Comparison of ENCODE assay signal across 25 mouse cellular contexts in the genomic region with DNA sequence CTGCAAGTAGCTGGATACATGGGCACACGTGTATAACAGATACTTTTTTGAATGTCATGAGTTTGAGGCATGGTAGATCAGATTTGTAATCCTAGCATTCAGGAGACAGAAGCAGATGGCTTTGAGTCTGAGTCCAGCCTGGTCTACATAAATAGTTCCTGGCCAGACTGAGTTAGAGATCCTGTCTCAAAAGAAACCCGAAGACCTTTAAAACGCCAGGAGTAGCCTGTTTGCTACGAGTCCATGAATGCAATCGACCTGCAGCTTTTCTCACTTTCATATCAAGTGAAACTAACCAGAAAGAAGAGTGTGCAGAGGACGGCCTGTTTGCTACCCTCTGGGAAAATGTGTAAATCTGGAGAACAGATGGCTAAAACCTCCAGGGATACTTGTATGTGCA.
"Had no signal": no experiment of that assay in that cellular context is flagged by ENCODE, and none has a peak within 500 bp of the region (broad histone marks: within the 10 kb centered on the region; RNA-seq: fewer than 3 reads in every experiment).

No protein-coding gene starts in this region.

- H3K36me3 ChIP-seq: embryonic facial prominence, embryonic 12.5 days; embryonic facial prominence, embryonic 13.5 days; forebrain, embryonic 12.5 days; forebrain, embryonic 15.5 days had no signal

- DNase-seq: cerebellum, adult 2 months; cerebellum, adult 8-10 months; cerebellum, adult 9-10 months; cerebellum, adult 9-11 months; cerebellum, postnatal 10 days; cerebellum, postnatal 14 days; cerebellum, postnatal 25 days; cerebellum, postnatal 36 days; forebrain, postnatal 0 days; gastrocnemius, adult 2 months; gastrocnemius, postnatal 10 days; gastrocnemius, postnatal 14 days; gastrocnemius, postnatal 25 days; gastrocnemius, postnatal 36 days; heart, adult 18-20 months; heart, adult 2 months had no signal

- H3K9ac ChIP-seq: embryonic facial prominence, embryonic 12.5 days; embryonic facial prominence, embryonic 13.5 days; embryonic facial prominence, embryonic 15.5 days; forebrain, embryonic 12.5 days; forebrain, embryonic 13.5 days; forebrain, embryonic 15.5 days; forebrain, postnatal 0 days had no signal

- H3K9me3 ChIP-seq: embryonic facial prominence, embryonic 10.5 days; embryonic facial prominence, embryonic 12.5 days; embryonic facial prominence, embryonic 13.5 days; embryonic facial prominence, embryonic 15.5 days; forebrain, embryonic 10.5 days; forebrain, embryonic 12.5 days; forebrain, embryonic 13.5 days; forebrain, embryonic 15.5 days had no signal

- H3K4me2 ChIP-seq: embryonic facial prominence, embryonic 12.5 days; embryonic facial prominence, embryonic 13.5 days; embryonic facial prominence, embryonic 15.5 days; forebrain, embryonic 12.5 days; forebrain, embryonic 13.5 days; forebrain, embryonic 15.5 days had no signal

- H3K27ac ChIP-seq: embryonic facial prominence, embryonic 10.5 days; embryonic facial prominence, embryonic 12.5 days; embryonic facial prominence, embryonic 13.5 days; embryonic facial prominence, embryonic 15.5 days; forebrain, embryonic 10.5 days; forebrain, embryonic 12.5 days; forebrain, embryonic 13.5 days; forebrain, embryonic 15.5 days; gastrocnemius, adult 2 months; heart, adult 2 months had no signal

- H3K4me3 ChIP-seq: embryonic facial prominence, embryonic 10.5 days; embryonic facial prominence, embryonic 12.5 days; embryonic facial prominence, embryonic 13.5 days; embryonic facial prominence, embryonic 15.5 days; erythroblast, embryonic 14.5 days; forebrain, embryonic 10.5 days; forebrain, embryonic 12.5 days; forebrain, embryonic 13.5 days; forebrain, embryonic 15.5 days; gastrocnemius, adult 2 months; heart, adult 2 months had no signal

- H3K27me3 ChIP-seq: embryonic facial prominence, embryonic 12.5 days; embryonic facial prominence, embryonic 13.5 days; embryonic facial prominence, embryonic 15.5 days; forebrain, embryonic 12.5 days; forebrain, embryonic 13.5 days; forebrain, embryonic 15.5 days had no signal

- H3K4me1 ChIP-seq: embryonic facial prominence, embryonic 12.5 days; embryonic facial prominence, embryonic 15.5 days; forebrain, embryonic 13.5 days had no signal
